Mouse (Mus musculus) gastrocnemius, postnatal 4 days (tissue): Measurements from ENCODE around the gene Hist1h2ab. TPM values are rescaled to one million over a fixed set of nuclear protein-coding genes. Genes with fewer than 3 reads are reported as not detected.
"Not testable (repeated sequence)": the region's sequence is repeated elsewhere in the genome, so short reads cannot be mapped to it uniquely, and the experiment has no call there.

Experiments
- DNase-seq, 2 experiments: peaks; one replicate each; pipeline ENCODE4 v3.0.0; 2021 to 2022; ENCODE audit warnings: low spot score in 2 of 2, mixed read lengths in 2 of 2
- long read RNA-seq, 2 experiments: library from polyadenylated mRNA; stranded (forward); transcript quantifications; one replicate each; pipeline ENCODE4 v2.0.0; 2021
- total RNA-seq, 2 experiments: library from RNA; stranded (reverse); gene quantifications; 2 replicates each; pipeline ENCODE4 v1.2.3; 2021

Gene Hist1h2ab
- total RNA-seq: 100 to 1,000 TPM; 390 to 456 TPM
- long read RNA-seq, experiment 1: 0 reads
- long read RNA-seq, experiment 2: 0 reads

GRCm38 (mm10) chr13:23750839-23751477 lies at the start of gene Hist1h2ab:
Gene Hist1h2ab (plus strand): TSS chr13:23751126.
- peak in 1 of 2 experiments; percentile 46 for DNase-seq

GRCm38 (mm10) chr13:23702220-23702619 lies 48.7 kb upstream of the Hist1h2ab start:
- DNase-seq: no peak

- DNase-seq: not testable (repeated sequence)
Observed at GRCm38 (mm10) chr13:23702801-23703200, 48.1 kb upstream of the Hist1h2ab start.

DNA sequence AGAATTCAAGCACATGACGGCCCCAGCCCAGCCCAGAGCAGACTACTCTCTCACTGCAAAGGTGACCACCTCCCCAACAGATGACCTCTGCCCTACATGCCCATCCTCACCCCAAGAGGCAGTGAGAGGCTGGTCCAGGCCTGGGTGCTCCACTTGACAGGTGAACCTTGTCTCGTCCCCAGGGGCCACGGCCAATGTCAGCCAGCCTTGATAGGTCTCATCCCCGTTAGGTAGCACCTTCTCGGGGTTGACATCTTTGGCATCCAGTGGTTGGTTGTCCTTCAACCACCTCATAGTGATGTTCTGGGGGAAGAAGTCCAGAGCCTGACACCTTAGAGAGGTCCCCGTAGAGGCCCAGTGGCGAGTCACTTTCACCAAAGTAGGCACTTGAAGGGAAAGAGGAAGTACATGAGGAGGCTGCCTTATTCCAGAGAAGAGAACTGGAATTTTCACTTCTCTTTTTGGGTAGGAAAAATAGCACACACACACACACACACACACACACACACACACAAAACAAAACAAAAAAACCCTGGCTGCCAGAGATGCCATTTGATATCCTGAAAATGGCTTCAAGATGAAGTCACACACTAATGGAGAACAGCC lies 45.1 kb upstream of the Hist1h2ab start:
- DNase-seq: no peak

DNA sequence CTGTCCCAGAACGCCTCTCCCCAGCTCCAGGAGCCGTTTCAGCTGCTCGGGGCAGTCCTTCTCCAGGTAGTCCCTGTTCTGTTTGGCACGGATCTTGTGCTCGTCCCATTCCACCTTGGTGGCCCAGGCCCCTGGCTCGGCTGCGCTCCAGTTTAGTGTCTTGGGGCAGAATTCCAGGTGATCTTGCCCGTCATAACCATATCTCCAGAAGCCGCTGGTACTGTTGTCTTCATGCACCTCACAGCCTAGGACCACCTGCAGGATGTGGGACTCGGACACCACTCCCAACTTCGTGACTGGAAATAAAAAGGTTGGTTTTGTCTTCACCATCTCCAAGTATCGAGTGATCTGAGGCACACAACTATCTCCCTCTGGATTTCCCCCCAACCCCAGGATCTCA lies 44.2 kb upstream of the Hist1h2ab start:
- DNase-seq: no peak

DNA sequence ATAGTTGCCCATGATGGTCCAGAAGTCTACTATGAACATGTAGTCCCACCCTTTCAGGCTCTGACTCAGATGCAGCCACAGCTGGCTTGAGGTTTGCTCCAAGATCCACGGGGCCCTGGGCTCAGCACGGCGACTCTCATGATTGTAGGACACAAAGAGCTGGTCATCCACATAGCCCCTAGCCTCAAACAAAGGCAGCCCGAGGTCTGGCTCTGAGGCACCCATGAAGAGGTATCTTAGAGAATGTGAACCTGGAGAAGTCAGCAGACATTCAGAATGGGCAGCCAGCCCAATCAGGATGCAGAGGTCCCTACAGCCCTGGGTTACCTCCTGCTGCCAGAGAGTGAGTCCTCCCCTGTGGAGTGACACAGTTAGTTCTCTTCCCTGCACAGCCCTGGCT lies 42.9 kb upstream of the Hist1h2ab start:
- DNase-seq: no peak

- DNase-seq: no peak
Observed at GRCm38 (mm10) chr13:23708654-23709053, 42.3 kb upstream of the Hist1h2ab start.

- no peak for DNase-seq
Observed at GRCm38 (mm10) chr13:23709714-23710373, 41.1 kb upstream of the Hist1h2ab start.

DNA sequence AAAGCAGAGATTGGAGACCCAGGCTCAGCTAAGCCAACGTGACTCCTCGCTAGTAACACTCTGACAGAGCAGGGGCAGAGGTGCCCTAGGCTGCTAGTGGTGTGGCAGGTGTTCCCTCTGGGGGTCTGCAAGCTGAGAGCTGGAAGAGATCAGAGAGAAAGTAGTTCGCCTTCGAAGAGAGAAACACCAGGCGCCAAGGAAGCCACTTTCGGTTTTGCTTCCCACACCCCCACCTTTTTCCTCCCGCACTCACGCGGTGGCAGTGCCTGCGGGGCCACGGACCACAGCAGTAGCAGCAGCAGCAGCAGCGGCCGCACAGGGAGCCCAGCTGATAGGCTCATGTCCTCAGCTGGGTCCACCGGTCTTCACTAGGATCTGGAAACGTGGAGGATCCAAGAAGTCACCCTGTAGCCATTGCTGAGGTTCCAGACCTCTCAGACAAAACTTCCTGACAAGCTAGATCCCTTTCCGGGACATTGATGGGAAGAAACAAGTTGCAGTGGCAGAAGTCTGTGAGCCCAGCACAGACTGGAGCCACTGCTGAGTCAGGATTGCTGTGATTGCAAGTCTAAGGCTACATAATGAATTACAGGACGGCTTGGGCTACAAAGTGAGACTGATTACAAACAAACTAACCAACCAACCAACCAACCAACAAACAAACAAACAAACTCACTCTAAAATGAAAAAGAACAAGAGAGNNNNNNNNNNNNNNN lies 40.4 kb upstream of the Hist1h2ab start, which contains the start of gene Hfe:
Gene Hfe, minus strand, starts transcription at position 481 of the 716 bp plus-strand sequence.
- DNase-seq: peak in 1 of 2 experiments; percentile 34

DNA sequence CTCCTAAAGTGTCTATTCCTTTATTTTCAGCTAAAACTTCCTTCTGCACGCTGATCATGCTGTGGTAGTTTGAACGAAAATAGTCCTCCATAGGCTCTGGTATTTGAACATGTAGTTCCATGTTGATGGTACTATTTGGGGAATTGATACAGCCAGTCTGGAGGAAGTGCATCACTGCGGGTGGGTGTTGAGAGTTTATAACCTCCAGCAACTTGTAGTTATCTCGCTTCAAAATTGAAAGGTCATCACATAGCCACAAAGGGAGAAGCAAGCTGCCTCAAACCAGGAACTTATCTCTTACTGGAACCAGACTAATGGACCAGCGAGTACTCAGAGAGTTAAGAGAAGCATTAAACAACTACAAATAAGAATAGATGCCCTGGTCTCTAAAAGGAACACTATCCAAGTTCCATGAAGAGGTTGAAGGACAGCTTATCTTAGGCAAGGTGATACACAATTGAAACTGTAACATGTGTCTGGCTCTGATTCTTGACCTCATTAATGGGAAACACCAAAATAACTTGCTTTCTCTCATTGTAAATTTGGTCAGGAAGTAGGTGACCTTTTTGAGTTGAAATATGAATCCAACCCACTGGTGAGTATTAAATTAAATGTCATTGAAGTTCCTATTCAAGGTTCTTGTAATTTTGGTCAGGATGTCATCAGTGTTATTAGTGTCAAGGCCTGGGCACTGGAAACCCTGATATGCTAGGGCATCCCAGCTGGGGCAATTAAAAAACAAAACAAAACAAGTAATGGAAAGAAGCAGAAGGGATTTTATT lies 34.5 kb upstream of the Hist1h2ab start:
- no peak for DNase-seq

- no peak for DNase-seq
Observed at GRCm38 (mm10) chr13:23717176-23717575, 33.8 kb upstream of the Hist1h2ab start.

DNA sequence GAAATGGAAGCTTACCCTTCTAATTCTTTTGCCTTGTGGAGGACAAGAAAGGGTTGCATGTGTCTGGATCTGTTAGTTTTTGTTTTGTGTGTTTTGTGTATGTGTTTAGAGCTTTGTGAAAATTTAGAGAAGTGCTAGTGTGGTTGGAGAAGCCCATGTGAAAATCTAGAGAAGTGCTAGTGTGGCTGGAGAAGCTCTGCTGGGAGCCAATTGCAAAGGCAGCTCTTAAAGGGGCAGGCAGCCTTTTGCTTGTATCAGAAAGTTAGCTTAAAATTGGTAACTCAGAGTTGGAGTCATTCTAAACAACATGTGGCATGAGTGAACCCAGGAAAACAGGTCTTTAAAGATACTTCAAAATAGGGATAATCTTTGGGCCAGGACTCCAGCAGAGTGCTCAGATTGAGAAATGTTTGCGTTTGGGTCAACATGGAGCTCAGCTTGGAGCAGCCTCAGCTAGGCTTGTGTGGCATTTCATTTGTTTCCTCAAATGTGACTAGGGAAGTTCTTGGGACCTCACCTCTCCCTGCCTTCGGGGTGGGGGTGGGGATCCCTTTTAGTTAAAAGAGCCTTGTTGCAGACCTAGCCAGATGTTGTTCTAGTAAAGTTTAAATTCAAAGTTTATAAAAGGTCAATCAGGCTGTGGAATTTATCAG lies 33.2 kb upstream of the Hist1h2ab start:
- not testable (repeated sequence) for DNase-seq

DNA sequence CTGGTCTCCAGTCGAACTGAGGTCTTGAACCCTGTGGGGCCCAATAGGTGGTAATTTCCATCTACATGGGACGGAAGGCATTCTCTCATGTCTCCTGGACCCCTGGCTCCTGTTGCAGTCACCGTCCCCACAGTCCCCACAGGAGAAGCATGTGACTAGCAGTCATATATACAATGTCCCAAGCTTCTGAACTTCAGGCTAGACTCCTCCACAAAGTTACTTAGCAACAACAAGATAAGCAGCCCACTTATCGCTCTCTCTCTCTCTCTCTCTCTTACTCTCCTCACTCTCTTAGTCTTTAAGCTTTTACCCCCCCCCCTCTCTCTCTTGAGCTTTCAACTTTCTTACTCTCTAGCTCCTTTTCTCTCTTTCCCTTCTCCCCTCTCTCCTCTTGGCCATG lies 26.7 kb upstream of the Hist1h2ab start:
- DNase-seq: no peak

GRCm38 (mm10) chr13:23725213-23725612 lies 25.7 kb upstream of the Hist1h2ab start:
- no peak for DNase-seq

- no peak for DNase-seq
Observed at GRCm38 (mm10) chr13:23728472-23729191, 22.3 kb upstream of the Hist1h2ab start.

- no peak for DNase-seq
Observed at GRCm38 (mm10) chr13:23729192-23729525, 21.8 kb upstream of the Hist1h2ab start.

DNA sequence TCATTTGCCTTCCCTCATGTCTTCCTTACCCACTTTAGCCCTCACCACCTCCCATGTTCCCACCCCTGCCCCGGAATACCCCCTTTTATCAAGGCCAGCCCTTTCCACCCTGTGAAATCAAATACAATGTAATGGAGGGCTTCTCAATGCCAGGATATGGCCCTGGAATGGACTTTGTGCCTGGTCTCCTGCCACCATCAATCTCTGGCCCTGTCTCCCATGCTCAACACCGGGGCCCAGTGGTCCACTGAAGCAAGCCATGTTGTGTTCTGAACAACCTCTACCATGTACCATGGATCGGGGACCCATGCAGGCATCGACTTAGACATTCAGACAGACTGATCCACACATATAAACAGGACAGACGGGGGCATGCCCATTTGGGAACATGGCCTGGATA lies 21.2 kb upstream of the Hist1h2ab start:
- no peak for DNase-seq

- DNase-seq: no peak
Observed at GRCm38 (mm10) chr13:23730479-23730878, 20.4 kb upstream of the Hist1h2ab start.

DNA sequence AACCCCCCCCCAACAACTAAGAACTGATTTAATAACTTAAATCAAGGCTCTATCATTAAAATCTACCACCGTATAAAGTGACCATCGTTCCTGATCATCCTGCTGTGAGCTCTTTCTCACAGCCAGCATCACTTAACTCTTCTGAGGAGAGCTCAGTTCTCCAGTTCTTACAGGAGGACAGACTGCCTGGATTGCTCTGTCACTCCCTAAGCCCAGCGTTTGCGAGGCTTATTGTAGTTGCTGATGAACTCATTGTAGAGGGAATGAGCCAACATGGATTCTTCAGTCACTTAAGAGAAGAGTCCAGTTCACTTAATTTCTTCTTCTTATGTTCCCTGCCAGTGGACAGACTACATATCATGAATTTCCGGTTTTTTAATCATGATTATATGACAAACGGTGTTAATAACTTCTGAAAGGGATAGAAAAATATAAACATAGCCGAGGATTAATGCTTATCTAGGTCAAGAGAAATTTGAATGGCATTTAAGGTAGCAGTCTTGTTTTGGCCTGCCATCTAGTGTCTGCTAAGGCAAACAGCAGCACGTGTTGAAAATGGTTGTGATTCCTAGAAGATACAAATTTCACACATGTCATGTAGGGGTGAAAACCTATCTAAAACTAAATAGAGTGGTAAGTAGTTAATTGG lies 18.6 kb upstream of the Hist1h2ab start:
- DNase-seq: no peak
